Mouse (Mus musculus): ENCODE results near the gene Ndufs3.
A peak's percentile ranks its signal among the peaks of the same experiment; 100 is the strongest.

The Ndufs3 gene

DNA sequence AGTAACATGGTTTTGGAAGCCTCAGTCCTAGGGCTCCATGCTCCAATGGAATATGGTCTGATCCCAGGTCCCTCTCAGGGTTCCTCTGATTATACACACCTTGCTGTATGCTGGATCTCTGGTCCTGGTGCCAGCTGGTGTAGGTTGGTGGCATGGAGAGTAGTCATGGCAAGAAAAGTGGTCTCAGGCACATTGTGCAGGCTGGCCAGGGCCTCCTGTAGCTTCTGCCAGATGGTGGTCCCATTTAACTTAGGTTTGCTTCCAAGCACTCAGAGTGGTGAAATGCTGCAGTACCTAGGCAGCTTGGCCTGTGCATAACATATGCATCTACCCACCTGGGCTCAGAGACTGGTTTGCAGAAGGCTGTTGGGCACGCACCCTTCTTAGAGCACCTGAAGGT, 54.2 kb downstream of the Ndufs3 start:
- DNase-seq (ENCODE audit: low read depth, low spot score) = no peak

GRCm38 (mm10) chr2:90848331-90848730, 56.3 kb downstream of the Ndufs3 start:
- DNase-seq (ENCODE audit: low read depth, low spot score) = no peak

DNA sequence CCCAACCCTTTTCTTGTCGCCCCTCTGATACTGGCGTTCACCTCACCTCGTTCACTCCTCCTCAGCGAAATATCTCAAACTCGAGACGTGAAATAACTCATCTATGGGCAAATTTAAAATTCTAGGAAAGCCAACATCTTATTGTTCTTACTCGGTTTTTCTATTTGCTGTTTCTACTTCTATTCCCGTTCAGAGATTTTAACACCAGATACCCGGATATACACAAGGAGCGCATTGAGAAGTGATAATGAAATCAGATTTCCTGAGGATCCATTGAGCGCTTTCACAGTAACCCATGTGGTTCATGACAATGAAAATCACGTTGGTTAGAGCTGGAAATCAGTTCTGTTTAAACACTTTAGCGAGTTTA, 57.0 kb downstream of the Ndufs3 start:
- no peak for DNase-seq (ENCODE audit: low read depth, low spot score)

GRCm38 (mm10) chr2:90846955-90847680, 57.5 kb downstream of the Ndufs3 start, which contains the start of gene Mtch2:
TSS of gene Mtch2 (plus strand) at chr2:90847155.
- peak; percentile 99 for DNase-seq (ENCODE audit: low read depth, low spot score)

- no peak for DNase-seq (ENCODE audit: low read depth, low spot score)
Observed at GRCm38 (mm10) chr2:90846597-90846954, 58.1 kb downstream of the Ndufs3 start.

- DNase-seq (ENCODE audit: low read depth, low spot score) = no peak
Observed at GRCm38 (mm10) chr2:90846171-90846570, 58.5 kb downstream of the Ndufs3 start.

DNA sequence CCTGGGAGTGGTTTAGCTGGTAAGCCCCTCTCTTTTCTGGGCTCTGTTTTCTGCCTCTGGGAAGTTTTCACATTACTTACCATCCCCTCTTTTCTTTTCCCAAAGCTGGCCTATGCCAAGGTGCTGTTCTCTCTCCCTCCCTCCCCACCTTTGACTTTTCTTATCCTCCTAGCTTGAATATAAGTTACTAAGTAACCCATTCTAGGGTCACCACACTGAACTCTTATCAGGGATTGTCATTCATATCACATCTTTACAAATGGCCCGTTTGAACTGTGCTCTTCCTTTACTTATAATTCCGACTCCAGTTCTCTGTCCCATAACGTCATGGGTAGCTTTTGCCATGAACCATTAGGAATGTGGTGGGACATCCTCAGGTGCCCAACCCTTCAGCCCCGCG, 59.4 kb downstream of the Ndufs3 start:
- DNase-seq (ENCODE audit: low read depth, low spot score) = no peak
